Mouse (Mus musculus): Measurements from ENCODE around the gene Manba. TPM values are rescaled to one million over a fixed set of nuclear protein-coding genes. Genes with fewer than 3 reads are reported as not detected.
A peak's percentile ranks its signal among the peaks of the same experiment; 100 is the strongest.

Manba gene
- polyA plus RNA-seq, 2 experiments = 4.2 to 6.5 TPM

DNA sequence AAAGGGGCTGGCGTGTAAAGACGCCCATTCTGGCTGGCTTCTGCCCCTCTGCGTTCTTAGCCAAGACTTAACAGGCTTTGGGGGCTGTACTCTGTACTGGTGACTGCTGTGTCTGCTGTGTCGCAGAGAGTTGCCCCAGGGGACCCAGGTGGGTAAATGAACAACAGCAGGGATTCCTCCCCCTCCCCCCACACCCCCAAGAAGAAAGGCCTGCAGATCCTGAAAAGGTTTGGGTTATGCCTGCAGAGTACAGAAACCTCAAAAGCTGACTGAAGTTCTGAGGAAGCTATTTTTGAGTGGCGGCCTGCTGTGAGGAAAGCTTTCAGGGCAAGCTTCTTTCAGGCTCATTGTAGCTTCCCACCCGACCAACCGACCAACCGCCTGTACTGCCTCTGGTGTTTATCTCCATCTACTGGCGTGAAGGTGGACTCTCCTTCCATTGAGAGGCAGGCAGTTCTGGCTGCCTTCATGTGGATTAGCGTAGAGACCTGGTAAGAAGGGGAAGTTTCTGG is 96.3 kb downstream of the Manba start:
- Histone ChIP-seq H3K9me3 (ENCODE audit: control insufficient read depth, low read length) (no peaks in the 10 kb centered on the region), H3K27me3 (ENCODE audit: control insufficient read depth, insufficient read depth, low read length) (no peaks in the 10 kb centered on the region), H3K4me2 (replicated peaks; ENCODE audit: low read depth, low read length, severe bottlenecking) (no peak overlapping the region), H3K36me3 (ENCODE audit: control insufficient read depth, insufficient read depth, low read length) (peaks cover 23% of the 10 kb centered on the region), H3K4me1 (ENCODE audit: control insufficient read depth, insufficient read depth, low read length) (peaks cover 21% of the 10 kb centered on the region), H3K27ac (replicated peaks; ENCODE audit: low read depth, low read length) (0 out of 2 replicates have a peak overlapping the region, but pooled peaks have one; percentile 20), H3K4me3 (replicated peaks; ENCODE audit: low read length) (no peak overlapping the region), H3K9ac (ENCODE audit: low read depth, low read length, severe bottlenecking) (no peak overlapping the region)
- TF ChIP-seq POLR2A (IDR thresholded peaks at IDR 0.05; ENCODE audit: borderline replicate concordance, extremely low read depth, insufficient read depth, insufficient read length) = no peak
- 24% methylated on average over 10 of the region's 10 CpGs for WGBS
- peak; percentile 51 for DNase-seq (ENCODE audit: low spot score)
- ATAC-seq (ENCODE audit: low FRiP score, low read depth) = peak; percentile 64

DNA sequence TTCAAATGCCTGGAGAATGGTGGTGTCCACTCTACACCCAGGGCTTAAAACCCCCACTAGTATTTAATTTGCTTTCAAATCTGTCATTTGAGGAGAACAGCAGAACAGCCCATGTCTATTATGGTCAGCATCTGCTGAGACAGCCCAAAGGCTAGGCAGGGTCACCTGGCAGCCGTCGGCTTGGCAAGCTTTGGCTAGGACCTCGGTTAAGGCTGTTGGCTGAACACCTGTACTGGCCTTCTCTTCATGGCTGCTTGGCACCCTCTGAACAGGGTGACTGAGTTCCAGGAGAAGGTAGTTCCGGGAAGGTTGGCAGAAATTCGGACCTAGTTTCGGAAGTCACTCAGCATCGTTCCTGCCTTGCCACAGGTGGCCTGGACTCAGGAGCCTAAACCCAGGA is 96.8 kb downstream of the Manba start:
- 89% methylated on average over 7 of the region's 7 CpGs for WGBS
- Histone ChIP-seq H3K27me3 (ENCODE audit: control insufficient read depth, insufficient read depth, low read length) (no peaks in the 10 kb centered on the region), H3K9ac (ENCODE audit: low read depth, low read length, severe bottlenecking) (no peak overlapping the region), H3K4me3 (replicated peaks; ENCODE audit: low read length) (no peak overlapping the region), H3K27ac (replicated peaks; ENCODE audit: low read depth, low read length) (no peak overlapping the region), H3K36me3 (ENCODE audit: control insufficient read depth, insufficient read depth, low read length) (peaks cover 28% of the 10 kb centered on the region), H3K4me2 (replicated peaks; ENCODE audit: low read depth, low read length, severe bottlenecking) (no peak overlapping the region), H3K4me1 (ENCODE audit: control insufficient read depth, insufficient read depth, low read length) (peaks cover 21% of the 10 kb centered on the region), H3K9me3 (ENCODE audit: control insufficient read depth, low read length) (no peaks in the 10 kb centered on the region)
- DNase-seq (ENCODE audit: low spot score) (no peak), ATAC-seq (ENCODE audit: low FRiP score, low read depth) (no peak)
- TF ChIP-seq POLR2A (IDR thresholded peaks at IDR 0.05; ENCODE audit: borderline replicate concordance, extremely low read depth, insufficient read depth, insufficient read length) = no peak

DNA sequence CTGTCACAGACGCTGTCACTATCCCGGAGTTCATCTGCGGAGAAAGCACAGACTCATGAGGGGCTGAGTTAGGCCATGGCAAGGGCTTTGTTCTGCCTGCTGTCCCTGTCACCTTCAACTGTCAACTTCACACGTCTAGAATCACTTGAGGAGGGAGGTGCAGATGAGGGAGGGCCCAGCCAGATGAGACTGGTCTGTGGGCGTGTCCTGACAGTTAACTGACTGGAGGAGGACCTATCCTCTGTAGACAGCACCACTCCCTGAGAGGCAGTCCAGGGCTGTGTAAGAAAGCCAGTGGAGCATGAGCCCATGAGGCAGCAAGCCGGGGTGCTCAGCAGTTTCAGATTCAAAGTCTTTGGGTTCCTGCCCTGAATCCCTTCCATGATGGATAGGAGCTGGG is 100.1 kb downstream of the Manba start:
- Histone ChIP-seq H3K4me3 (replicated peaks; ENCODE audit: low read length) (no peak overlapping the region), H3K36me3 (ENCODE audit: control insufficient read depth, insufficient read depth, low read length) (peaks cover 59% of the 10 kb centered on the region), H3K27ac (replicated peaks; ENCODE audit: low read depth, low read length) (no peak overlapping the region), H3K4me2 (replicated peaks; ENCODE audit: low read depth, low read length, severe bottlenecking) (no peak overlapping the region), H3K9me3 (ENCODE audit: control insufficient read depth, low read length) (no peaks in the 10 kb centered on the region), H3K9ac (ENCODE audit: low read depth, low read length, severe bottlenecking) (no peak overlapping the region), H3K27me3 (ENCODE audit: control insufficient read depth, insufficient read depth, low read length) (no peaks in the 10 kb centered on the region), H3K4me1 (ENCODE audit: control insufficient read depth, insufficient read depth, low read length) (peaks cover 6% of the 10 kb centered on the region)
- DNase-seq (ENCODE audit: low spot score) = no peak
- 47% methylated on average over 6 of the region's 6 CpGs for WGBS
- ATAC-seq (ENCODE audit: low FRiP score, low read depth) = no peak
- no peak for TF ChIP-seq POLR2A (IDR thresholded peaks at IDR 0.05; ENCODE audit: borderline replicate concordance, extremely low read depth, insufficient read depth, insufficient read length)

DNA sequence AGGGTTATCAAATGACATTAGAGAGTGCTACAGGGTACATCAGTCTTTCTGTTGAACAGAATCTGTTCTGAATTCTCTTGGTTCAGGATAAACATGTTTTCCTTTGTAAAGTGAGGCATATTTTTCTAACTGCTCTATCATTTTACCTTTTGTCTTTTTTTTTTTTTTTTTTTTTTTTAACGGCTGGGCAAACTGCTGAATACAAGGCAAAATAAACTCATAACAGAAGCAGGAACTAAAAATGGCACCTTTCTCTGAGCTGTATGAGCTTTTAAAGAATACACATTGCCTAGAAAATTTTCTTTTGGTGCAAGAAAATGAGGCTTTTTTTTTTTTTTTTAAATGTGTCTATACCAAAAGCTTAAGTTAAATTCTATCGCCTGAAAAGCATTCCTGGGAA is 100.6 kb downstream of the Manba start:
- no peak overlapping the region for H3K4me3 ChIP-seq (replicated peaks; ENCODE audit: low read length)
- no peak overlapping the region for H3K9ac ChIP-seq (ENCODE audit: low read depth, low read length, severe bottlenecking)
- DNase-seq (ENCODE audit: low spot score) (no peak), ATAC-seq (ENCODE audit: low FRiP score, low read depth) (no peak)
- H3K4me2 ChIP-seq (replicated peaks; ENCODE audit: low read depth, low read length, severe bottlenecking) = no peak overlapping the region
- no peaks in the 10 kb centered on the region for H3K27me3 ChIP-seq (ENCODE audit: control insufficient read depth, insufficient read depth, low read length)
- no peak overlapping the region for H3K27ac ChIP-seq (replicated peaks; ENCODE audit: low read depth, low read length)
- 95% methylated on average over 2 of the region's 2 CpGs for WGBS
- H3K36me3 ChIP-seq (ENCODE audit: control insufficient read depth, insufficient read depth, low read length) = peaks cover 62% of the 10 kb centered on the region
- no peaks in the 10 kb centered on the region for H3K9me3 ChIP-seq (ENCODE audit: control insufficient read depth, low read length)
- H3K4me1 ChIP-seq (ENCODE audit: control insufficient read depth, insufficient read depth, low read length) = peaks cover 4% of the 10 kb centered on the region; the same call in 1 of the 2 replicates
- no peak for TF ChIP-seq POLR2A (IDR thresholded peaks at IDR 0.05; ENCODE audit: borderline replicate concordance, extremely low read depth, insufficient read depth, insufficient read length)

DNA sequence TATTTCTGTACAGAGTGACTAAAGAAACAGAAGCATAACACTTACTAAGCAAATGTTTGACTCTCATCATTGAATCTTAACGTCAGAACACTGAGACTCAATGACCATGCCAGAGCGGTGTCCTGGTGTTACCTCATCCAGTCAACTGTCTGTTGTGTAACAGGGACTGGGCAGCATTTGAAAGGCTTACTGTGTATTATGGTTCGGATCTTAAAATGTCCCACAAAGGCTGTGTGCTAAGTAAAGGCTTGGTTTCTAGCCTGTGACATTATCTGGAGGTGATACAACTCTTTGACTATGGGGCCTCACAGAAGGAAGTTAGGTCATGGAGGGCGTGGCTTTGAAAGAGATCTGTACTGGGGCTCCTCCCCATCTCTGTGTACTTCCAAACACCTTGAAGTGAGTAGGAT is 101.1 kb downstream of the Manba start:
- no peak overlapping the region for H3K9ac ChIP-seq (ENCODE audit: low read depth, low read length, severe bottlenecking)
- DNase-seq (ENCODE audit: low spot score) (no peak), ATAC-seq (ENCODE audit: low FRiP score, low read depth) (no peak)
- 92% methylated on average over 4 of the region's 4 CpGs for WGBS
- no peak for TF ChIP-seq POLR2A (IDR thresholded peaks at IDR 0.05; ENCODE audit: borderline replicate concordance, extremely low read depth, insufficient read depth, insufficient read length)
- no peak overlapping the region for H3K4me2 ChIP-seq (replicated peaks; ENCODE audit: low read depth, low read length, severe bottlenecking)
- no peaks in the 10 kb centered on the region for H3K27me3 ChIP-seq (ENCODE audit: control insufficient read depth, insufficient read depth, low read length)
- H3K9me3 ChIP-seq (ENCODE audit: control insufficient read depth, low read length) = no peaks in the 10 kb centered on the region
- H3K27ac ChIP-seq (replicated peaks; ENCODE audit: low read depth, low read length) = no peak overlapping the region
- peaks cover 62% of the 10 kb centered on the region for H3K36me3 ChIP-seq (ENCODE audit: control insufficient read depth, insufficient read depth, low read length)
- no peak overlapping the region for H3K4me3 ChIP-seq (replicated peaks; ENCODE audit: low read length)
- peaks cover 4% of the 10 kb centered on the region for H3K4me1 ChIP-seq (ENCODE audit: control insufficient read depth, insufficient read depth, low read length)

DNA sequence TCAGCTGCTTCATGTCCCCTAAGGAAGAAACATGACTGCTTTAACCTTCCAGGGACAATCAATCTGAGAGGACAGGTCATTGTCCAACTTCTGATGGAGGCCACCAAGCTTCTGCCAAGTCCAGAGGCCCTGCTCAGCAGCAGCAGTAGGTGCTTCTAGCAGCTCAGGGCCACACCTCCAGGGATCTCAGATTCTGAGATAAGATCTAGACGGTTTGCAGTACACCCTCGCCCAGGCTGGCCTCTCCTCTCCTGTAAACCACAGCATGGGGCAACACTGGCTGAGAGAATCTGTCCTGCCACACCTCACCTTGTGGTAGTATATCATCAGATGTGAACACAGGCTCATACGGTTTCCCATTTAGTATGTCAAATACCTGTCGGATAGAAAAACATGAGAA is 105.1 kb downstream of the Manba start:
- WGBS = 49% methylated on average over 4 of the region's 4 CpGs
- ATAC-seq (ENCODE audit: low FRiP score, low read depth) (no peak), DNase-seq (ENCODE audit: low spot score) (no peak)
- Histone ChIP-seq H3K4me2 (replicated peaks; ENCODE audit: low read depth, low read length, severe bottlenecking) (no peak overlapping the region), H3K4me3 (replicated peaks; ENCODE audit: low read length) (no peak overlapping the region), H3K9ac (ENCODE audit: low read depth, low read length, severe bottlenecking) (no peak overlapping the region), H3K27me3 (ENCODE audit: control insufficient read depth, insufficient read depth, low read length) (no peaks in the 10 kb centered on the region), H3K4me1 (ENCODE audit: control insufficient read depth, insufficient read depth, low read length) (peaks cover 7% of the 10 kb centered on the region), H3K36me3 (ENCODE audit: control insufficient read depth, insufficient read depth, low read length) (peaks cover 76% of the 10 kb centered on the region), H3K27ac (replicated peaks; ENCODE audit: low read depth, low read length) (no peak overlapping the region), H3K9me3 (ENCODE audit: control insufficient read depth, low read length) (no peaks in the 10 kb centered on the region)
- no peak for TF ChIP-seq POLR2A (IDR thresholded peaks at IDR 0.05; ENCODE audit: borderline replicate concordance, extremely low read depth, insufficient read depth, insufficient read length)
